Mouse (Mus musculus): ENCODE measurements around the gene Wrnip1. TPM values are rescaled to one million over a fixed set of nuclear protein-coding genes. Genes with fewer than 3 reads are reported as not detected.
"Not testable (repeated sequence)": the region's sequence is repeated elsewhere in the genome, so short reads cannot be mapped to it uniquely, and the experiment has no call there.

The Wrnip1 gene
- polyA plus RNA-seq, 1 experiment from 2014 or later = 17.5 TPM

DNA sequence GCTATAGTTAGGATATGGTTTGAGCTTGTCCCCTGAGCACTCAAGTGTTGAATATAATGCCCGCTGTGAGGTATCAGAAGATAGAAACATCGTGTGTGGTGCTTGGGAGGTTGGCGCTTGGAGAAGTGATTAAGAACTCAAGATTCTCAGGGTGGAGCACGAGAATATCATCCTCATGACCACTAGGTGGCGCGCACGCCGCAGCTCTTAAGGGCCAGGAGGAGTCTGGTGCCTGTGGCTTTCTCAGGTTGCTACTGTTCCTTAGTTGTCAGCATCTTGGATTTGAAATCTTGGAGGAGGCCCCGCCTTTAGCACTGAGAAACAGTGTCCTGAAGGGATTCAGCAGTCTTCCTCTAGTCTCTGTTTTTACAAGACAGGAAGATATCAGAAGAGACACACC is 64.6 kb downstream of the Wrnip1 start:
- no peaks in the 10 kb centered on the region for H3K4me1 ChIP-seq (ENCODE audit: control insufficient read depth, insufficient read depth, low read length)
- H3K27ac ChIP-seq (replicated peaks; ENCODE audit: low read depth, low read length) = no peak overlapping the region
- ATAC-seq (ENCODE audit: insufficient number of reproducible peaks, low FRiP score, low TSS enrichment, low read depth) = no peak
- no peak overlapping the region for H3K4me3 ChIP-seq (ENCODE audit: low read depth, low read length)
- no peak overlapping the region for H3K9ac ChIP-seq (ENCODE audit: low read length)
- no peak overlapping the region for H3K4me2 ChIP-seq (ENCODE audit: low read depth, severe bottlenecking)
- no peaks in the 10 kb centered on the region for H3K9me3 ChIP-seq (ENCODE audit: control insufficient read depth, low read length)
- WGBS = 7% methylated on average over 9 of the region's 9 CpGs
- H3K36me3 ChIP-seq (ENCODE audit: control insufficient read depth, insufficient read depth, low read length) = no peaks in the 10 kb centered on the region
- H3K27me3 ChIP-seq (ENCODE audit: control insufficient read depth, insufficient read depth, low read length) = no peaks in the 10 kb centered on the region
- peak; percentile 79 for DNase-seq (ENCODE audit: low spot score)

DNA sequence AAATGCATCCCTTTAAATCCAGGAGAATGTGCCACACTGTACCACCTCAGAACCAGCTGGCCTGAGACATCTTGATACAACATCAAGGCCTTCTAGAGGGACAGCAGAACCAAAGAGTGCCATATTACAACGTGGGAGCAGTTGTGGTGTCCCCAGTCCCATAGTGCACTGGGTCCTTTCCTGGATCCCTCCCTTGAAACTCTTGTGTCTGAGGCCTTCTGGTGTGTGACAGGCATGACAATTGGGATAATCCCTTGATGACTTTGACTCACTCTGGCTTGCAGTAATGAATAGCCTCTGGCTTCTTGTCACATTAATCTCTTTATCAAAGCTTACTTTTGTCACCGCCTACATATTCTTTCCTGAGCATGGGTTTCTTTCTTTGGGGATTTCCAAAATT is 65.2 kb downstream of the Wrnip1 start:
- 74% methylated on average over 2 of the region's 2 CpGs for WGBS
- ATAC-seq (ENCODE audit: insufficient number of reproducible peaks, low FRiP score, low TSS enrichment, low read depth) (no peak), DNase-seq (ENCODE audit: low spot score) (no peak)
- Histone ChIP-seq H3K9ac (ENCODE audit: low read length) (no peak overlapping the region), H3K9me3 (ENCODE audit: control insufficient read depth, low read length) (no peaks in the 10 kb centered on the region), H3K4me1 (ENCODE audit: control insufficient read depth, insufficient read depth, low read length) (no peaks in the 10 kb centered on the region), H3K4me2 (ENCODE audit: low read depth, severe bottlenecking) (no peak overlapping the region), H3K27me3 (ENCODE audit: control insufficient read depth, insufficient read depth, low read length) (no peaks in the 10 kb centered on the region), H3K4me3 (ENCODE audit: low read depth, low read length) (no peak overlapping the region), H3K27ac (replicated peaks; ENCODE audit: low read depth, low read length) (no peak overlapping the region), H3K36me3 (ENCODE audit: control insufficient read depth, insufficient read depth, low read length) (no peaks in the 10 kb centered on the region)

DNA sequence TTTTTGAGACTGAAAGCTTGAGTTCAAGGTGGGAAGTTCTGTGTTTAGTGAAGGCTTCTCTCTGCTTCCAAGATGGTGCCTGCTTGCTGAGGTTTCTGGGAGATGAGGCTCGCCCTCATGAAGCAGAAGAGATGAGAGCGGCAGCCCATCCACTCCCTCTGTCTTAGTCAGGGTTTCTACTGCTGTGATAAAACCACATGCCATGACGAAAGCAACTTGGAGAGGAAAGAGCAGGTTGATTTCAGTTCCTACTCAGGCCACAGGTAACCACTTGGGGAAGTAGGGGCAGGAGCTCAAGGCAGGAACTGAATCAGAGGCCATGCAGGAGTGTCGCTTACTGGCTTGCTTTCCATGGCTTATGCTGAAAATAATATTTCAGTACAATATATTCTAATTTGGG is 66.4 kb downstream of the Wrnip1 start:
- not testable (repeated sequence) for H3K36me3 ChIP-seq (ENCODE audit: control insufficient read depth, insufficient read depth, low read length); H3K4me3 ChIP-seq (ENCODE audit: low read depth, low read length); H3K27ac ChIP-seq (replicated peaks; ENCODE audit: low read depth, low read length); H3K27me3 ChIP-seq (ENCODE audit: control insufficient read depth, insufficient read depth, low read length); H3K9me3 ChIP-seq (ENCODE audit: control insufficient read depth, low read length); H3K9ac ChIP-seq (ENCODE audit: low read length); ATAC-seq (ENCODE audit: insufficient number of reproducible peaks, low FRiP score, low TSS enrichment, low read depth); H3K4me2 ChIP-seq (ENCODE audit: low read depth, severe bottlenecking); DNase-seq (ENCODE audit: low spot score); H3K4me1 ChIP-seq (ENCODE audit: control insufficient read depth, insufficient read depth, low read length)
- 79% methylated on average over 4 of the region's 4 CpGs for WGBS

DNA sequence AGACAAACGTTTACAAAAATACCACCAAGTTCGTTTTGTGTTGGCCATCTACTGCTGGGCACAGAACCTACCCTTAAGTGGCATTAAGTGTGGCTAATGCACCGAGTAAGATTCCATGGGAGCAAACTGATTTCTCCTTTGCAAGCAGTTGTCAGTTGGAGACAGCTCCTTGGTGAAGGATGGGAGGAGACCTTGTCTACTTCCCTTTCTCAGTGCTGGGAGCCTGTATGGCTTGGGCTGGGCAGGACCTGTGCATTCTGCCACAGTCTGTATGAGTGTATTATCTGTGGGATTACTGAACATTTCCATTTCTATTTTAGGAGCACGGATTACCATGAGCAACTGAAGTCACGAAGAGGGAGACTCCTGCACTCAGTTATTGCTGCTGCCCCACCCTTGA is 67.0 kb downstream of the Wrnip1 start:
- no peak for DNase-seq (ENCODE audit: low spot score)
- no peak overlapping the region for H3K9ac ChIP-seq (ENCODE audit: low read length)
- no peaks in the 10 kb centered on the region for H3K9me3 ChIP-seq (ENCODE audit: control insufficient read depth, low read length)
- no peaks in the 10 kb centered on the region for H3K4me1 ChIP-seq (ENCODE audit: control insufficient read depth, insufficient read depth, low read length)
- ATAC-seq (ENCODE audit: insufficient number of reproducible peaks, low FRiP score, low TSS enrichment, low read depth) = no peak
- no peaks in the 10 kb centered on the region for H3K36me3 ChIP-seq (ENCODE audit: control insufficient read depth, insufficient read depth, low read length)
- no peak overlapping the region for H3K4me3 ChIP-seq (ENCODE audit: low read depth, low read length)
- H3K27ac ChIP-seq (replicated peaks; ENCODE audit: low read depth, low read length) = no peak overlapping the region
- WGBS = 85% methylated on average over 5 of the region's 5 CpGs
- H3K27me3 ChIP-seq (ENCODE audit: control insufficient read depth, insufficient read depth, low read length) = no peaks in the 10 kb centered on the region
- no peak overlapping the region for H3K4me2 ChIP-seq (ENCODE audit: low read depth, severe bottlenecking)

Other genes starting within 250 kb of the Wrnip1 start
- 0.76 and 1.1 TPM in 2 replicates for gene Mylk4, start 18.1 kb upstream of the Wrnip1 start, polyA plus RNA-seq (2014; fragmentation: Nextera tagmentation; extraction: Ambion mirVana)
- gene D930007J09Rik, start 811 bp downstream of the Wrnip1 start, polyA plus RNA-seq (2014; fragmentation: Nextera tagmentation; extraction: Ambion mirVana) = not detected in 2 replicates
- 1.5 and 2.5 TPM in 2 replicates for gene Serpinb1a, start 49.1 kb downstream of the Wrnip1 start, polyA plus RNA-seq (2014; fragmentation: Nextera tagmentation; extraction: Ambion mirVana)
- not detected in 2 replicates for gene Serpinb1c, start 96.2 kb downstream of the Wrnip1 start, polyA plus RNA-seq (2014; fragmentation: Nextera tagmentation; extraction: Ambion mirVana)
- gene Serpinb6b, start 163.2 kb downstream of the Wrnip1 start, polyA plus RNA-seq (2014; fragmentation: Nextera tagmentation; extraction: Ambion mirVana) = 0.32 and 0.54 TPM in 2 replicates
- gene Serpinb9, start 201.2 kb downstream of the Wrnip1 start, polyA plus RNA-seq (2014; fragmentation: Nextera tagmentation; extraction: Ambion mirVana) = 0.72 and 1.4 TPM in 2 replicates
- gene Serpinb9b, start 225.4 kb downstream of the Wrnip1 start, polyA plus RNA-seq (2014; fragmentation: Nextera tagmentation; extraction: Ambion mirVana) = not detected in 2 replicates

Data from limb, embryonic 11.5 days (tissue).